In genomic region chr12:41520326-41520725, GRCm38 (mm10) we compare ENCODE assay signal across 25 mouse cellular contexts. TPM values are rescaled to one million over a fixed set of nuclear protein-coding genes. Genes with fewer than 3 reads are reported as not detected.
DNase-seq lines count a peak whose midpoint lies in the region; ATAC-seq and TF ChIP-seq lines count a peak whose summit lies in the region.
"Had no signal": no experiment of that assay in that cellular context is flagged by ENCODE, and none has a peak within 500 bp of the region (broad histone marks: within the 10 kb centered on the region; RNA-seq: fewer than 3 reads in every experiment).

No protein-coding gene starts in this region.

- H3K4me2 ChIP-seq in forebrain, embryonic 14.5 days (ENCODE audit: low read length), result no peak overlapping the region
- H3K4me2 ChIP-seq in forebrain, embryonic 12.5 days, result no peak overlapping the region
- no peak overlapping the region for H3K4me2 ChIP-seq in forebrain, embryonic 16.5 days (ENCODE audit: low read length)
- H3K4me2 ChIP-seq in forebrain, embryonic 11.5 days (ENCODE audit: low read depth, low read length, severe bottlenecking), result no peak overlapping the region
- no peak overlapping the region for H3K4me2 ChIP-seq in lung, embryonic 14.5 days
- H3K4me2 ChIP-seq: embryonic facial prominence, embryonic 13.5 days; embryonic facial prominence, embryonic 15.5 days had no signal

- H3K27ac ChIP-seq in forebrain, embryonic 14.5 days (ENCODE audit: low read depth, low read length), result no peak overlapping the region
- H3K27ac ChIP-seq in forebrain, embryonic 12.5 days, result no peak overlapping the region
- H3K27ac ChIP-seq in forebrain, embryonic 16.5 days (ENCODE audit: low read length), result no peak overlapping the region
- no peak overlapping the region for H3K27ac ChIP-seq in forebrain, embryonic 11.5 days (ENCODE audit: low read depth, low read length)
- H3K27ac ChIP-seq in lung, embryonic 14.5 days (ENCODE audit: low read depth), result no peak overlapping the region
- H3K27ac ChIP-seq: embryonic facial prominence, embryonic 13.5 days; embryonic facial prominence, embryonic 15.5 days had no signal

- no peak for ATAC-seq in forebrain, embryonic 14.5 days
- no peak for ATAC-seq in forebrain, embryonic 12.5 days (ENCODE audit: low FRiP score)
- ATAC-seq in forebrain, embryonic 16.5 days, result peak; percentile 36; the same call in 1 of the 2 replicates
- ATAC-seq in forebrain, embryonic 11.5 days (replicated peaks; ENCODE audit: low FRiP score), result no peak
- no peak for ATAC-seq in lung, embryonic 14.5 days (ENCODE audit: insufficient read depth)
- ATAC-seq: activated CD4-positive, CD25-positive, alpha-beta regulatory T cell, adult 4 months; CD4-positive, CD25-positive, alpha-beta regulatory T cell, adult 4 months; Patski had no signal

- H3K4me3 ChIP-seq in forebrain, embryonic 14.5 days (ENCODE audit: low read depth, low read length), result no peak overlapping the region
- no peak overlapping the region for H3K4me3 ChIP-seq in forebrain, embryonic 12.5 days (replicated peaks)
- H3K4me3 ChIP-seq in forebrain, embryonic 16.5 days (replicated peaks; ENCODE audit: low read length), result no peak overlapping the region
- H3K4me3 ChIP-seq in forebrain, embryonic 11.5 days (ENCODE audit: low read depth, low read length), result no peak overlapping the region
- no peak overlapping the region for H3K4me3 ChIP-seq in lung, embryonic 14.5 days (ENCODE audit: low read depth, low read length)
- H3K4me3 ChIP-seq in lung, adult 2 months (replicated peaks; ENCODE audit: extremely low read depth, low read depth, low read length), result no peak overlapping the region
- H3K4me3 ChIP-seq: embryonic facial prominence, embryonic 13.5 days; embryonic facial prominence, embryonic 15.5 days; erythroblast, embryonic 14.5 days had no signal

- H3K9ac ChIP-seq in forebrain, embryonic 14.5 days (ENCODE audit: low read length), result no peak overlapping the region
- no peak overlapping the region for H3K9ac ChIP-seq in forebrain, embryonic 12.5 days
- no peak overlapping the region for H3K9ac ChIP-seq in forebrain, embryonic 16.5 days (replicated peaks; ENCODE audit: low read depth, low read length)
- H3K9ac ChIP-seq in forebrain, embryonic 11.5 days (ENCODE audit: low read length), result no peak overlapping the region
- H3K9ac ChIP-seq in lung, embryonic 14.5 days, result no peak overlapping the region
- H3K9ac ChIP-seq: embryonic facial prominence, embryonic 13.5 days; embryonic facial prominence, embryonic 15.5 days had no signal

- H3K4me1 ChIP-seq in forebrain, embryonic 14.5 days (ENCODE audit: control insufficient read depth, insufficient read depth, low read length), result no peaks in the 10 kb centered on the region
- H3K4me1 ChIP-seq in forebrain, embryonic 12.5 days, result no peaks in the 10 kb centered on the region
- H3K4me1 ChIP-seq in forebrain, embryonic 16.5 days (replicated peaks; ENCODE audit: control insufficient read depth, insufficient read depth, low read length), result no peaks in the 10 kb centered on the region
- H3K4me1 ChIP-seq in forebrain, embryonic 11.5 days (replicated peaks; ENCODE audit: control insufficient read depth, insufficient read depth, low read length), result no peaks in the 10 kb centered on the region
- H3K4me1 ChIP-seq in lung, embryonic 14.5 days (ENCODE audit: insufficient read depth), result no peaks in the 10 kb centered on the region
- H3K4me1 ChIP-seq in lung, adult 2 months (ENCODE audit: control insufficient read depth, insufficient read depth, low read length), result no peaks in the 10 kb centered on the region
- H3K4me1 ChIP-seq: embryonic facial prominence, embryonic 13.5 days; embryonic facial prominence, embryonic 15.5 days had no signal

- WGBS in forebrain, embryonic 14.5 days, result 62% methylated on average over 2 of the region's 2 CpGs
- 82% methylated on average over 2 of the region's 2 CpGs for whole genome bisulfite sequencing in forebrain, embryonic 12.5 days
- WGBS in forebrain, embryonic 16.5 days, result 41% methylated on average over 2 of the region's 2 CpGs
- WGBS in forebrain, embryonic 11.5 days, result 84% methylated on average over 2 of the region's 2 CpGs
- WGBS in lung, embryonic 14.5 days, result 52% methylated on average over 2 of the region's 2 CpGs
- 63% methylated on average over 2 of the region's 2 CpGs for WGBS in lung, adult 2 months

- no peaks in the 10 kb centered on the region for H3K27me3 ChIP-seq in forebrain, embryonic 14.5 days (replicated peaks; ENCODE audit: control insufficient read depth, insufficient read depth, low read length)
- H3K27me3 ChIP-seq in forebrain, embryonic 12.5 days, result no peaks in the 10 kb centered on the region
- no peaks in the 10 kb centered on the region for H3K27me3 ChIP-seq in forebrain, embryonic 16.5 days (replicated peaks; ENCODE audit: control insufficient read depth, insufficient read depth, low read length)
- no peaks in the 10 kb centered on the region for H3K27me3 ChIP-seq in forebrain, embryonic 11.5 days (ENCODE audit: control insufficient read depth, insufficient read depth, low read length)
- no peaks in the 10 kb centered on the region for H3K27me3 ChIP-seq in lung, embryonic 14.5 days (ENCODE audit: insufficient read depth, low read length)
- H3K27me3 ChIP-seq: CH12.LX; embryonic facial prominence, embryonic 13.5 days; embryonic facial prominence, embryonic 15.5 days; Patski had no signal

- no peak for TF ChIP-seq CTCF in lung, embryonic 14.5 days (IDR thresholded peaks at IDR 0.05; ENCODE audit: low read depth)
- no peak for TF ChIP-seq CTCF in lung, adult 2 months (IDR thresholded peaks at IDR 0.05; ENCODE audit: insufficient read depth, low read length)

- H3K36me3 ChIP-seq in forebrain, embryonic 14.5 days (ENCODE audit: control insufficient read depth, insufficient read depth, low read length), result no peaks in the 10 kb centered on the region
- no peaks in the 10 kb centered on the region for H3K36me3 ChIP-seq in forebrain, embryonic 12.5 days (replicated peaks)
- no peaks in the 10 kb centered on the region for H3K36me3 ChIP-seq in forebrain, embryonic 16.5 days (ENCODE audit: control insufficient read depth, insufficient read depth)
- no peaks in the 10 kb centered on the region for H3K36me3 ChIP-seq in forebrain, embryonic 11.5 days (ENCODE audit: control insufficient read depth, insufficient read depth, low read length)
- no peaks in the 10 kb centered on the region for H3K36me3 ChIP-seq in lung, embryonic 14.5 days (ENCODE audit: insufficient read depth)
- H3K36me3 ChIP-seq: embryonic facial prominence, embryonic 13.5 days; embryonic facial prominence, embryonic 15.5 days; G1E had no signal

- no peaks in the 10 kb centered on the region for H3K9me3 ChIP-seq in forebrain, embryonic 14.5 days (replicated peaks; ENCODE audit: control insufficient read depth, low read length)
- no peaks in the 10 kb centered on the region for H3K9me3 ChIP-seq in forebrain, embryonic 12.5 days
- no peaks in the 10 kb centered on the region; the same call in 1 of the 2 replicates for H3K9me3 ChIP-seq in forebrain, embryonic 16.5 days (ENCODE audit: control insufficient read depth, low read length)
- no peaks in the 10 kb centered on the region for H3K9me3 ChIP-seq in forebrain, embryonic 11.5 days (ENCODE audit: control insufficient read depth, low read length)
- no peaks in the 10 kb centered on the region for H3K9me3 ChIP-seq in lung, embryonic 14.5 days (ENCODE audit: low read depth, low read length)
- H3K9me3 ChIP-seq: embryonic facial prominence, embryonic 13.5 days; embryonic facial prominence, embryonic 15.5 days; G1E had no signal

- DNase-seq in forebrain, embryonic 14.5 days (ENCODE audit: low spot score), result peak; percentile 67
- no peak for DNase-seq in forebrain, embryonic 11.5 days (ENCODE audit: low spot score)
- peak; percentile 26 for DNase-seq in lung, embryonic 14.5 days
- DNase-seq in lung, adult 2 months, result no peak
- no peak for DNase-seq in cerebellum, adult 11-12 months
- DNase-seq: adrenal gland, adult 2 months; adrenal gland, postnatal 10 days; adrenal gland, postnatal 25 days; B cell, adult 2 months; cerebellum, adult 18-20 months; cerebellum, adult 8-10 months; cerebellum, adult 9-11 months; cerebellum, postnatal 14 days; cerebellum, postnatal 36 days; embryo, embryonic 11 days had no signal

- no peak for TF ChIP-seq POLR2A in lung, adult 2 months (IDR thresholded peaks at IDR 0.05; ENCODE audit: borderline replicate concordance, extremely low read depth, low read depth, low read length)

RNA-seq across cellular contexts. Expression of gene Lrrn3, which starts 34.1 kb away (rescaled TPM):
- polyA plus RNA-seq in forebrain, embryonic 14.5 days (2014; fragmentation: Nextera tagmentation; extraction: Ambion mirVana), result 75.8 and 96.4 TPM in 2 replicates
- polyA plus RNA-seq in forebrain, embryonic 12.5 days (2016; fragmentation: Nextera tagmentation; extraction: Ambion mirVana), result 37.1 and 40.1 TPM in 2 replicates
- 87.2 and 88.1 TPM in 2 replicates for polyA plus RNA-seq in forebrain, embryonic 16.5 days (2015; fragmentation: Nextera tagmentation; extraction: Ambion mirVana)
- 23.5 and 24.0 TPM in 2 replicates for polyA plus RNA-seq in forebrain, embryonic 11.5 days (2014; fragmentation: Nextera tagmentation; extraction: Ambion mirVana)
- 20.1 and 20.3 TPM in 2 replicates for polyA plus RNA-seq in lung, embryonic 14.5 days (2014; fragmentation: Nextera tagmentation; extraction: Ambion mirVana)
- 1.2 and 2.7 TPM in 2 replicates for polyA plus RNA-seq in lung, adult 2 months (2012; rRNA removed)
- polyA plus RNA-seq: erythroblast, embryonic 14.5 days; G1E had no signal

Comparison
In these comparisons a context has a peak if more than half of its experiments do, and no peak if none do; other contexts are left out.
1. DNase-seq: peak in forebrain, embryonic 14.5 days (single experiment) and lung, embryonic 14.5 days (single experiment); none in forebrain, embryonic 11.5 days (single experiment), lung, adult 2 months (single experiment) and cerebellum, adult 11-12 months (single experiment).